Mouse (Mus musculus): ENCODE results near the gene Fbxo27. TPM values are rescaled to one million over a fixed set of nuclear protein-coding genes. Genes with fewer than 3 reads are reported as not detected.
"Not testable (repeated sequence)": the region's sequence is repeated elsewhere in the genome, so short reads cannot be mapped to it uniquely, and the experiment has no call there.

Fbxo27 gene
- total RNA-seq, 2 experiments from 2014 or later: 24.6 to 26.2 TPM

- no peak for DNase-seq (ENCODE audit: extremely low spot score in 1 of 2, low spot score in 2 of 2)
- intact Hi-C loops (cut with DNase I): no loop called here
- Histone ChIP-seq H3K27ac (no peak overlapping the region), H3K4me3 (no peak overlapping the region)
- TF ChIP-seq CTCF (IDR thresholded peaks at IDR 0.05): peak; percentile 41
These were observed 16.9 kb upstream of the Fbxo27 start for GRCm38 (mm10) chr7:28675746-28676145.

DNA sequence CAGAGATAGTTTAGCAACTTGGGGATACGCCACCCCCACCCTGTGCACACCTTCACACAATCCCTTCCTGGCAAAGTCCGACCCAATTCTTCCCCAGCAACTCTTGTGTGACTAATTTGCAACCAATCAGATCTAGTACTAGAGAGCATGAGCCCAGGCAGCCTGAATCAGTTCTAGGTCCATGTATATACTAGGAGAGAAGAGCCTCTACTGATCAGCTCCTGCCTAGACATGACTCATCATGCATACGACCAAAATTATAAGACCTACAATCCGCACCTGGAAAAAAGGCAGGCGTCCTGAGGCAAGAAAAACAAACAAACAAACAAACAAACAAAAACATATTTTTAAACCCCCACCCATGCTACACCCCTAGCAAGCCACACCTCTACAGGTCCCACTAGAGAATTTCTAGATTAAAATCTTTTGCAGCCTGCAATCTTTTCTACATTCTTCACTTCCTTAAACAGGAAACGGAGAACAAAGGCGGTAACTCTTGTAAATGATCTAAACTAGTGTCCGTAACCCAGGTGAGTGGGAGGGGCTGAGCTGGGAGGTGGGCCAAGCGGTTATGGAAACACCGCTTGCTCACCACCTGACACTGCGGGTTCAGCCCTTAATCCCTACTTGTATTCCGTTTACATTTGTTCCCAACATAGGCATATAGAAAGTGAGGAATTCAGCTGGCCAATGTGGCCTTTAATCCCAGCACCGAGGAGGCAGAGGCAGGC is 15.7 kb upstream of the Fbxo27 start:
- intact Hi-C loops (cut with DNase I): no loop called here
- H3K27ac ChIP-seq: no peak overlapping the region
- TF ChIP-seq CTCF (IDR thresholded peaks at IDR 0.05): no peak
- no peak for DNase-seq (ENCODE audit: extremely low spot score in 1 of 2, low spot score in 2 of 2)
- H3K4me3 ChIP-seq: no peak overlapping the region

- intact Hi-C loops (cut with DNase I): no loop called here
- TF ChIP-seq CTCF (IDR thresholded peaks at IDR 0.05): no peak
- no peak overlapping the region for H3K4me3 ChIP-seq
- no peak overlapping the region for H3K27ac ChIP-seq
- no peak for DNase-seq (ENCODE audit: extremely low spot score in 1 of 2, low spot score in 2 of 2)
These were observed 15.0 kb upstream of the Fbxo27 start for GRCm38 (mm10) chr7:28677624-28678023.

- intact Hi-C loops (cut with DNase I): no loop called here
- TF ChIP-seq CTCF (IDR thresholded peaks at IDR 0.05): no peak
- no peak for DNase-seq (ENCODE audit: extremely low spot score in 1 of 2, low spot score in 2 of 2)
- Histone ChIP-seq H3K4me3 (no peak overlapping the region), H3K27ac (no peak overlapping the region)
These were observed 1.6 kb upstream of the Fbxo27 start for GRCm38 (mm10) chr7:28691075-28691474.

GRCm38 (mm10) chr7:28693321-28693966 is 795 bp downstream of the Fbxo27 start:
- no peak; the same call in 1 of the 2 replicates for TF ChIP-seq CTCF (IDR thresholded peaks at IDR 0.05)
- Histone ChIP-seq H3K4me3 (peak overlapping the region; percentile 78), H3K27ac (peak overlapping the region; percentile 93)
- peak; percentile 73 for DNase-seq (ENCODE audit: extremely low spot score in 1 of 2, low spot score in 2 of 2)
- intact Hi-C loops (cut with DNase I): no loop called here

DNA sequence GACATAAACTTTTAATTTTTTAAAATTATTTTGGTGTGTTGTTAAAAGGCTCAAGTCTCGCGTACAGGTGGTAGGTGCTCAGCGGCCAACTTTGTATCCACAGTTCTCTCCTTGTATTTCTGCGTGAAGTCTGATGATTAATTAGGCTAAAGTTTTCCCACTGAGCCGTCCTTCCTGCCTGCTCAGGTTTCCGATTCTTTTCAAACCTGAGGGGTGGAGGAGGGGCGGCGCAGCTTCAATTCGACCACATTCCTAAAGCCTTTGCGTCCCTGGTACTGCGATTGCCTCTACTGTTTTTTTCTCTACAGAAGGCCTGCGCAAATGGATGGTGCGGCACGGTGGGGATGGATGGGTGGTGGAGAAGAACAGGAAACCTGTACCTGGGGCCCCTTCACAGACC is 1.8 kb downstream of the Fbxo27 start:
- TF ChIP-seq CTCF (IDR thresholded peaks at IDR 0.05): no peak
- Histone ChIP-seq H3K27ac (no peak overlapping the region; the same call in 1 of the 2 replicates), H3K4me3 (peak overlapping the region; percentile 78; the same call in 1 of the 2 replicates)
- no peak for DNase-seq (ENCODE audit: extremely low spot score in 1 of 2, low spot score in 2 of 2)
- intact Hi-C loops (cut with DNase I): no loop called here

GRCm38 (mm10) chr7:28694966-28695511 is 2.4 kb downstream of the Fbxo27 start:
- DNase-seq (ENCODE audit: extremely low spot score in 1 of 2, low spot score in 2 of 2): no peak
- Histone ChIP-seq H3K4me3 (no peak overlapping the region), H3K27ac (no peak overlapping the region)
- intact Hi-C loops (cut with DNase I): no loop called here
- TF ChIP-seq CTCF (IDR thresholded peaks at IDR 0.05): no peak

- intact Hi-C loops (cut with DNase I): no loop called here
- Histone ChIP-seq H3K4me3 (no peak overlapping the region), H3K27ac (no peak overlapping the region)
- TF ChIP-seq CTCF (IDR thresholded peaks at IDR 0.05): no peak
- DNase-seq (ENCODE audit: extremely low spot score in 1 of 2, low spot score in 2 of 2): no peak
These were observed 4.6 kb downstream of the Fbxo27 start for GRCm38 (mm10) chr7:28697277-28697676.

- intact Hi-C loops (cut with DNase I): no loop called here
- no peak; the same call in 1 of the 2 replicates for TF ChIP-seq CTCF (IDR thresholded peaks at IDR 0.05)
- no peak for DNase-seq (ENCODE audit: extremely low spot score in 1 of 2, low spot score in 2 of 2)
- Histone ChIP-seq H3K27ac (no peak overlapping the region), H3K4me3 (no peak overlapping the region)
These were observed 7.6 kb downstream of the Fbxo27 start for GRCm38 (mm10) chr7:28700269-28700668.

DNA sequence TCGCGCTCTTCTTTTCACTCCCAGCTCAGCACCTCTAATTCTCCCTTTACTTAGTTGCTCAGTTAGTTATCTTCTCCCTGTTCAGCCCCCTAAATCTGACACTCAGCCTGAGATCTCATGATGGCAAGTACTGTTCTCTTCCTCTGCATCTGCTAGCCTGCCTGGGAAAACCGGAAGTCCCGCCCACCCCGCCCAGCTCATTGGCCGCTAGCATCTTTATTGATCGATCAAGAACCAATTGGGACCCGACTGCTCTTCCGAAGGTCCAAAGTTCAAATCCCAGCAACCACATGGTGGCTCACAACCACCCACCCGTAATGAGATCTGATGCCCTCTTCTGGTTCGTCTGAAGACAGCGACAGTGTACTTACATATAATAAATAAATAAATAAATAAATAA is 8.7 kb downstream of the Fbxo27 start:
- DNase-seq (ENCODE audit: extremely low spot score in 1 of 2, low spot score in 2 of 2); H3K4me3 ChIP-seq; intact Hi-C loops (cut with DNase I); H3K27ac ChIP-seq: not testable (repeated sequence)

GRCm38 (mm10) chr7:28702601-28703143 is 10.0 kb downstream of the Fbxo27 start:
- no peak for DNase-seq (ENCODE audit: extremely low spot score in 1 of 2, low spot score in 2 of 2)
- no peak overlapping the region for H3K27ac ChIP-seq
- H3K4me3 ChIP-seq: no peak overlapping the region
- no peak for TF ChIP-seq CTCF (IDR thresholded peaks at IDR 0.05)
- intact Hi-C loops (cut with DNase I): no loop called here

- Histone ChIP-seq H3K4me3 (no peak overlapping the region), H3K27ac (no peak overlapping the region)
- no peak for DNase-seq (ENCODE audit: extremely low spot score in 1 of 2, low spot score in 2 of 2)
- no peak for TF ChIP-seq CTCF (IDR thresholded peaks at IDR 0.05)
- intact Hi-C loops (cut with DNase I): no loop called here
These were observed 16.8 kb downstream of the Fbxo27 start for GRCm38 (mm10) chr7:28709454-28709853.

Measured in left cerebral cortex, adult 2 months (tissue).